Mouse (Mus musculus) liver, embryonic 14.5 days (tissue): ENCODE measurements at regions not wholly inside any gene's neighbourhood (a gene's known extent, or its start where the extent isn't known, plus 50 kb on each side); places are given as distances from the start of the nearest gene placed in this dataset.

ENCODE experiments used
- CTCF ChIP-seq: IDR thresholded peaks from 2 replicates; pipeline ENCODE4 v1.5.1; 2016; ENCODE audit warnings: antibody characterized with exemption, low read depth, control low read depth
- EP300 ChIP-seq: IDR thresholded peaks from 2 replicates; pipeline ENCODE4 v1.6.1; 2016; ENCODE audit warnings: antibody characterized with exemption, low read depth

DNA sequence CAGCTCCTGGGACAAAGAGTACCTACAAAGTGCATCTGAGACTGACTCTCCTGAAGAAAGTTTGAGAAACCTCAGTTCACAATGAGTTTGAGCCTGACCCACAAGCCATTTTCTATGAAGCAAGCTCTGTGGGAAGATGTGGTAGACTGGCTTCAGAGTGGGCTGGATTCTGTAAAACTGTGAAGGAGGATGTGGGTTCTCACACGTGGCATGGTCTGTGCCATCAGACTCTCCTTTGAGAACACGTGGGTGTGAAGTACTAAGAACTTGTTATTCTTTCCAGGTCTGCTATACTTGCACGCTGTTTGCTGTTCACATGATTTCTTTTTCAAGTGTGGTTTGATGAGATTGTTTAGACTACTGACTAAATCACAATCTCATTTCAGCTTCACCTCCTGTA, 393.6 kb upstream of the Stxbp6 start:
- TF ChIP-seq EP300 = no peak
- TF ChIP-seq CTCF = no peak
